Mouse (Mus musculus) C2C12 (cell line): ENCODE measurements at regions not wholly inside any gene's neighbourhood (a gene's known extent, or its start where the extent isn't known, plus 50 kb on each side); places are given as distances from the start of the nearest gene placed in this dataset.

ENCODE experiments used
- CTCF ChIP-seq: IDR thresholded peaks from one replicate; pipeline ENCODE4 v1.5.1; 2011; ENCODE audit not compliant: control insufficient read depth, insufficient read depth, insufficient read length
- FOSL1 ChIP-seq: IDR thresholded peaks from one replicate; pipeline ENCODE4 v1.8.0; 2011; ENCODE audit warnings: mild to moderate bottlenecking, low read length; ENCODE audit not compliant: poor library complexity, insufficient read depth, severe bottlenecking
- MYOD1 ChIP-seq: IDR thresholded peaks from one replicate; pipeline ENCODE4 v1.6.1; 2011; ENCODE audit warnings: low read depth; ENCODE audit not compliant: control insufficient read depth, insufficient read length
- MYOG ChIP-seq: IDR thresholded peaks from one replicate; pipeline ENCODE4 v1.6.1; 2011; ENCODE audit not compliant: control insufficient read depth, insufficient read length; ENCODE audit errors: extremely low read depth
- USF1 ChIP-seq: IDR thresholded peaks from one replicate; pipeline ENCODE4 v1.6.1; 2011; ENCODE audit warnings: low read depth, mild to moderate bottlenecking, control low read depth, moderate library complexity

- no peak for TF ChIP-seq CTCF
- no peak for TF ChIP-seq USF1
- no peak for TF ChIP-seq FOSL1
- TF ChIP-seq MYOG: no peak
- no peak for TF ChIP-seq MYOD1
Observed at GRCm38 (mm10) chr8:88417307-88418095, 55.5 kb upstream of the Brd7 start.
